Mouse (Mus musculus): ENCODE measurements at regions not wholly inside any gene's neighbourhood (a gene's known extent, or its start where the extent isn't known, plus 50 kb on each side); places are given as distances from the start of the nearest gene placed in this dataset.

DNA sequence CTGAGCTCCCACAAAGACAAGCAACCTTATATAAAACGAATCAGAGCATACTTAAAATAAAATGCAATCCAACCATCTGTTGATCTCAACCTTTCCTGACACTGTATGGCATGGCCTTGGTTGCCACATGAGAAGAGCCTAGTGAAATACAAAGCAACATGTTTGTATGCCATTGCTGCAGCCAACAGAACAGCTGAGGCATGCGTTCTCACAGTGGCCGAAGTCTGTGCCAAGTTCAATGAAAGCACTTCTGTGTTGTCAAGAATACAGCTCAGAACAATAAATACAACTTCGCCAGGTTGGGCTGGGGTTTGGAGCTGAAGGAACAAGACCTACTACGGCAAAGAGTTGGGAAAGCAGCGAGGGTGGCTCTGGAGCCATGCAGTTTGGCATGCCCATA lies 872.2 kb downstream of the Epha4 start:
- TF ChIP-seq CTCF (IDR thresholded peaks at IDR 0.05; ENCODE audit: extremely low read depth, insufficient read length, insufficient replicate concordance, low read depth, low read length) (no peak), POLR2A (IDR thresholded peaks at IDR 0.05; ENCODE audit: low read depth, low read length) (no peak)
